8 mouse cellular contexts compared by ENCODE assay signal in the genomic region with DNA sequence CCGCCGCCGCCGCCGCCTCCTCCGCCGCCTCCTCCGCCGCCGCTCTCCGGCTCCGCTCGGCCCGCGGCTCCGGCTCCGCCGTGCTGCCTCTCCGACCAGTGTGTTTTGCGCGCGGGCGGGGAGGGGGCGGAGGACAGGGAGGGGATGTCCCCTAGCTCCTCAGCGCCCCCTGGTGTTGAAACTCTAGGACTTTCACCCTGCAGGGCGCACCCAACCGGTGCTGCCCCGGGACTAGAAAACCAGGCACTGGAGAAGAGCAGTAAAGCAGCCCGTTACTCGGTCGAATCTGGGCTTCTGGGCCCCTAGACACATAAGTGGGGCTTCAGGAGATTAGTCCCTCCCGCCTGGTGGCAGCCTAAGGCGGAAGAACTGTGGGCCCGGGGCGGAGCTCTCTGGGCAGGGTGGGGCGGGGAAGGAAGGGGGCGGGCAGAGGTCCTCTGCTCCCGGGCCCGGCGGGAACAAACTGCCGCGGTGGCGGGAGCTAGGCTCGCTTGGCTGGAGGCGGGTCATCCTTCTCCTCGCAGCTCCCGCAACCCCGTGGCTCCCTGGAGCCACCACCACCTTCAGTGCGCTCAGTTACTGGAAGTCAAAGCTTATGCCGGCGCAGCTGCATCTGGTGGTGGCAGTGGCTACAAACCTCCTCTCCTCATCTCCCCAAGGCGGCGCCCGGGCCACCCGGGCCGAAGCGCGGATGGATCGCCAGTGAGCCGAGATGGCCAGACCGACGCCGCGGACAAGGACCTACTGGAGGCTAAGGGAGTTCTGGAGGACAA. TPM values are rescaled to one million over a fixed set of nuclear protein-coding genes. Genes with fewer than 3 reads are reported as not detected.
DNase-seq lines count a peak whose midpoint lies in the region; ATAC-seq lines count a peak whose summit lies in the region.

A gene (minus strand): TSS at position 45 of the 773 bp plus-strand sequence.

- no peaks in the 10 kb centered on the region for H3K9me3 ChIP-seq in liver, embryonic 13.5 days (replicated peaks)
- H3K9me3 ChIP-seq in stomach, embryonic 16.5 days (replicated peaks; ENCODE audit: control insufficient read depth, low read length), result no peaks in the 10 kb centered on the region

- under 1% methylated on average over 62 of the region's 64 CpGs for WGBS in liver, embryonic 13.5 days (ENCODE audit: insufficient replicate concordance)
- WGBS in stomach, embryonic 16.5 days, result under 1% methylated on average over 58 of the region's 64 CpGs

- H3K4me3 ChIP-seq in liver, embryonic 13.5 days (replicated peaks), result peak within 1 kb of the TSS; percentile 62
- H3K4me3 ChIP-seq in stomach, embryonic 16.5 days (replicated peaks; ENCODE audit: low read length), result peak within 1 kb of the TSS; percentile 62

- peaks cover 26% of the 10 kb centered on the region for H3K4me1 ChIP-seq in liver, embryonic 13.5 days (replicated peaks)
- 0 out of 2 replicates have a peak, but pooled peaks cover 4% of the 10 kb centered on the region for H3K4me1 ChIP-seq in stomach, embryonic 16.5 days (ENCODE audit: control insufficient read depth, insufficient read depth, low read length)

- DNase-seq in 416B (ENCODE audit: low read depth), result peak; percentile 92
- DNase-seq in adrenal gland, adult 18-20 months (ENCODE audit: low spot score in 2 of 2), result peak; percentile 95
- peak; percentile 84 for DNase-seq in embryo, embryonic 11.5 days (ENCODE audit: low read depth, low spot score)
- peak; percentile 99 for DNase-seq in heart, adult 11 months
- DNase-seq in kidney, adult 11 months, result peak; percentile 83
- DNase-seq in liver, embryonic 13.5 days, result peak; percentile 75
- DNase-seq in naive thymus-derived CD4-positive, alpha-beta T cell, adult 2 months (ENCODE audit: low read depth), result peak; percentile 96

- H3K9ac ChIP-seq in liver, embryonic 13.5 days, result peak within 1 kb of the TSS; percentile 55
- H3K9ac ChIP-seq in stomach, embryonic 16.5 days (ENCODE audit: low read length), result peak within 1 kb of the TSS; percentile 69

- H3K27me3 ChIP-seq in liver, embryonic 13.5 days, result peaks cover 100% of the 10 kb centered on the region
- H3K27me3 ChIP-seq in stomach, embryonic 16.5 days (ENCODE audit: control insufficient read depth, insufficient read depth, low read length), result peaks cover 93% of the 10 kb centered on the region

- H3K36me3 ChIP-seq in liver, embryonic 13.5 days, result no peaks in the 10 kb centered on the region
- H3K36me3 ChIP-seq in stomach, embryonic 16.5 days (ENCODE audit: control insufficient read depth, insufficient read depth, low read length), result no peaks in the 10 kb centered on the region

- peak within 1 kb of the TSS; percentile 85 for H3K4me2 ChIP-seq in liver, embryonic 13.5 days
- peak within 1 kb of the TSS; percentile 99 for H3K4me2 ChIP-seq in stomach, embryonic 16.5 days (ENCODE audit: low read depth, low read length)

- H3K27ac ChIP-seq in liver, embryonic 13.5 days, result no peak within 1 kb of the TSS
- H3K27ac ChIP-seq in stomach, embryonic 16.5 days (ENCODE audit: low read length), result no peak within 1 kb of the TSS

- ATAC-seq in liver, embryonic 13.5 days (ENCODE audit: low read depth), result peak; percentile 88
- ATAC-seq in stomach, embryonic 16.5 days (ENCODE audit: insufficient read depth, low FRiP score), result peak; percentile 91

RNA-seq across cellular contexts. Expression of the gene that starts here (rescaled TPM):
- 1 to 10 TPM; 2.3 to 3.0 TPM for total RNA-seq in adrenal gland, adult 18-20 months (2021)
- polyA plus RNA-seq in liver, embryonic 13.5 days (2015; fragmentation: Nextera tagmentation; extraction: Ambion mirVana), result not detected in 2 replicates
- not detected in 2 replicates for polyA plus RNA-seq in stomach, embryonic 16.5 days (2015; fragmentation: Nextera tagmentation; extraction: Ambion mirVana)

Comparison
In these comparisons a context has a peak if more than half of its experiments do, and no peak if none do; other contexts are left out.
1. Peak in DNase-seq, ATAC-seq, H3K4me3 ChIP-seq, H3K9ac ChIP-seq and H3K4me2 ChIP-seq in liver, embryonic 13.5 days; RNA of the gene not detected or under 1 TPM.
2. Peak in ATAC-seq, H3K4me3 ChIP-seq, H3K9ac ChIP-seq and H3K4me2 ChIP-seq in stomach, embryonic 16.5 days; RNA of the gene not detected or under 1 TPM.